Mouse (Mus musculus): ENCODE results near the gene Gpa33. TPM values are rescaled to one million over a fixed set of nuclear protein-coding genes. Genes with fewer than 3 reads are reported as not detected.
"Not testable (repeated sequence)": the region's sequence is repeated elsewhere in the genome, so short reads cannot be mapped to it uniquely, and the experiment has no call there.

The Gpa33 gene
- polyA plus RNA-seq, 1 experiment from 2014 or later = 34.3 TPM

- peak overlapping the region; percentile 63; the same call in 1 of the 2 replicates for H3K27ac ChIP-seq (replicated peaks)
- H3K36me3 ChIP-seq (ENCODE audit: control insufficient read depth, insufficient read depth, low read length) = no peaks in the 10 kb centered on the region
- 0 out of 2 replicates have a peak overlapping the region, but pooled peaks have one; percentile 17 for H3K4me2 ChIP-seq (replicated peaks; ENCODE audit: low read depth)
- DNase-seq (ENCODE audit: low spot score) = peak; percentile 52
- no peak overlapping the region for H3K9ac ChIP-seq (ENCODE audit: low read length)
- no peak for TF ChIP-seq EP300 (optimal IDR thresholded peaks at IDR 0.05)
- TF ChIP-seq CTCF (IDR thresholded peaks at IDR 0.05; ENCODE audit: low read depth) = no peak
- no peaks in the 10 kb centered on the region for H3K27me3 ChIP-seq (ENCODE audit: control insufficient read depth, insufficient read depth, low read length)
- peak; percentile 76 for ATAC-seq (ENCODE audit: low FRiP score, low TSS enrichment)
- no peak overlapping the region for H3K4me3 ChIP-seq (ENCODE audit: low read depth, low read length)
- 65% methylated on average over 13 of the region's 13 CpGs for WGBS
- H3K9me3 ChIP-seq (ENCODE audit: control insufficient read depth, low read length) = no peaks in the 10 kb centered on the region
- no peaks in the 10 kb centered on the region for H3K4me1 ChIP-seq (replicated peaks; ENCODE audit: control insufficient read depth, insufficient read depth)
These were observed 8.1 kb downstream of the Gpa33 start for GRCm38 (mm10) chr1:166138136-166138535.

GRCm38 (mm10) chr1:166139113-166139512 lies 9.1 kb downstream of the Gpa33 start:
- Histone ChIP-seq H3K4me1 (replicated peaks; ENCODE audit: control insufficient read depth, insufficient read depth) (no peaks in the 10 kb centered on the region), H3K4me3 (ENCODE audit: low read depth, low read length) (no peak overlapping the region), H3K4me2 (replicated peaks; ENCODE audit: low read depth) (no peak overlapping the region), H3K9me3 (ENCODE audit: control insufficient read depth, low read length) (no peaks in the 10 kb centered on the region), H3K36me3 (ENCODE audit: control insufficient read depth, insufficient read depth, low read length) (no peaks in the 10 kb centered on the region), H3K27me3 (ENCODE audit: control insufficient read depth, insufficient read depth, low read length) (no peaks in the 10 kb centered on the region), H3K9ac (ENCODE audit: low read length) (no peak overlapping the region), H3K27ac (replicated peaks) (no peak overlapping the region)
- no peak for TF ChIP-seq EP300 (optimal IDR thresholded peaks at IDR 0.05)
- TF ChIP-seq CTCF (IDR thresholded peaks at IDR 0.05; ENCODE audit: low read depth) = no peak
- WGBS = 85% methylated on average over 3 of the region's 3 CpGs
- ATAC-seq (ENCODE audit: low FRiP score, low TSS enrichment) (no peak), DNase-seq (ENCODE audit: low spot score) (no peak)

DNA sequence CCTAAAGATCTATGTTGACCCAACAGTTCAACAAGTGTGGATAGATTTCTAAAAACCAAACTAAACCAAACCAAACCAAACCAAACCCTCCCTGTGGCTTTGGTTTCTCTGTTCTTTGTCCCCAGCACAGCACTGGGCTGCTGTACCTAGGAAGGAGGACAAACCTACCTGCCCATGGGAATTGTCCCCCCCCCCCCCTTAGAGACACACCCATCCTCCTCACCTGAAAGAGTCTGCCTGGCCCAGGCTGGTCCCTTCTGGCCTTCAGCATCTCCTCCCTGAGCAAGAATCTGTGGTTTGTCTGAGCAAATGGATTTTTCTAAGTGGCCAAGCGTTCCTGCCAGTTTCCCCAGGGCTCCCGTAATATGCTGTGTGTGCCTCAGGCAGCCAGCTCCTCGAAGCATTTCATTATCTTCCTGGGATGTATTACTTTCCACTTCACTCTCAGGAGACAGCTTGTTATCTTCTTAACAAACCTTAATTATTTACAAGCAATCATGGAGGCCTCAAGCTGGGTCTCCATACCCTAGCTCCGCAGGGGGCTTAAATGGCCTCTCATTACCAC lies 9.7 kb downstream of the Gpa33 start:
- Histone ChIP-seq H3K27ac (replicated peaks) (no peak overlapping the region), H3K9me3 (ENCODE audit: control insufficient read depth, low read length) (no peaks in the 10 kb centered on the region), H3K36me3 (ENCODE audit: control insufficient read depth, insufficient read depth, low read length) (no peaks in the 10 kb centered on the region), H3K4me2 (replicated peaks; ENCODE audit: low read depth) (no peak overlapping the region), H3K4me1 (replicated peaks; ENCODE audit: control insufficient read depth, insufficient read depth) (no peaks in the 10 kb centered on the region), H3K27me3 (ENCODE audit: control insufficient read depth, insufficient read depth, low read length) (no peaks in the 10 kb centered on the region), H3K9ac (ENCODE audit: low read length) (no peak overlapping the region), H3K4me3 (ENCODE audit: low read depth, low read length) (no peak overlapping the region)
- TF ChIP-seq EP300 (optimal IDR thresholded peaks at IDR 0.05) = no peak
- no peak for TF ChIP-seq CTCF (IDR thresholded peaks at IDR 0.05; ENCODE audit: low read depth)
- DNase-seq (ENCODE audit: low spot score) = no peak
- no peak for ATAC-seq (ENCODE audit: low FRiP score, low TSS enrichment)
- WGBS = 72% methylated on average over 4 of the region's 4 CpGs

DNA sequence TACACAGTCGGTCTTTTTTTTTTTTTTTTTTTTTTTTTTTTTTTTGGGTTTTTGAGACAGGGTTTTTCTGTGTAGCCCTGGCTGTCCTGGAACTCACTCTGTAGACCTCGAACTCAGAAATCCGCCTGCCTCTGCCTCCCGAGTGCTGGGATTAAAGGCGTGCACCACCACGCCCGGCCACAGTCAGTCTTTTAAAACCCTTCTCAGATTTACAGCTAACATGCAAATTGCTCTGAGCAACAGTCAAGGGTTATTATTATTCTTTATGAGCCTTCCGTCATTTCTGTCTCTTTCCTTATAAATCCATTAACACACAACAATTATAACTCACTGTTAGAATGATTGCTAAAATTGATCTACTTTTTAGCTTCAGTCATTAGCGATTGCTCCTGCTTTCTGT lies 11.8 kb downstream of the Gpa33 start:
- H3K27me3 ChIP-seq (ENCODE audit: control insufficient read depth, insufficient read depth, low read length); H3K4me1 ChIP-seq (replicated peaks; ENCODE audit: control insufficient read depth, insufficient read depth); DNase-seq (ENCODE audit: low spot score); H3K27ac ChIP-seq (replicated peaks); H3K9me3 ChIP-seq (ENCODE audit: control insufficient read depth, low read length); H3K4me3 ChIP-seq (ENCODE audit: low read depth, low read length); H3K9ac ChIP-seq (ENCODE audit: low read length); H3K36me3 ChIP-seq (ENCODE audit: control insufficient read depth, insufficient read depth, low read length); H3K4me2 ChIP-seq (replicated peaks; ENCODE audit: low read depth); ATAC-seq (ENCODE audit: low FRiP score, low TSS enrichment): not testable (repeated sequence)
- WGBS = 89% methylated on average over 9 of the region's 9 CpGs

DNA sequence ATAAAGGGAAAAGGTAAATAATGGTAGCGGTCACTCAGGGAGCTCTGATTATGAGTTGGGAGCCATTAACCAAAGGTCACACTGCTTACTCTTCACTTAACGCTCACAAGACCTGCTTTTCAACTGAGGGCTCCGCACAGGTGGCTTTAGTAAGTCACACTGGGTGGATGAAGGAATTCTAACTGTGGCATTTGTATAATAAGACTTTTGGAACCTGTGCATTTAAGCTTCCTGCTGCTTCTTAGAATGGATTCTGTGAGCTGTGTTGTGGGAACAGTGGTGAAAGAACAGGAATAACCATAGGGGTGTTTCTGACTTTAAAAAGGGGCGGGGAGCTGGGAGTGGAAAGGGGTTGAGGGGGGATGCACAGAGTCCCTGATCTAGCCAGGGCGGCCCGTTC lies 12.3 kb downstream of the Gpa33 start:
- Histone ChIP-seq H3K4me2 (replicated peaks; ENCODE audit: low read depth) (no peak overlapping the region), H3K27me3 (ENCODE audit: control insufficient read depth, insufficient read depth, low read length) (no peaks in the 10 kb centered on the region), H3K36me3 (ENCODE audit: control insufficient read depth, insufficient read depth, low read length) (no peaks in the 10 kb centered on the region), H3K4me1 (replicated peaks; ENCODE audit: control insufficient read depth, insufficient read depth) (no peaks in the 10 kb centered on the region), H3K9ac (ENCODE audit: low read length) (no peak overlapping the region), H3K4me3 (ENCODE audit: low read depth, low read length) (no peak overlapping the region), H3K27ac (replicated peaks) (no peak overlapping the region), H3K9me3 (ENCODE audit: control insufficient read depth, low read length) (no peaks in the 10 kb centered on the region)
- ATAC-seq (ENCODE audit: low FRiP score, low TSS enrichment) (no peak), DNase-seq (ENCODE audit: low spot score) (no peak)
- WGBS = 69% methylated on average over 6 of the region's 6 CpGs
- TF ChIP-seq CTCF (IDR thresholded peaks at IDR 0.05; ENCODE audit: low read depth) (no peak), EP300 (optimal IDR thresholded peaks at IDR 0.05) (no peak)

DNA sequence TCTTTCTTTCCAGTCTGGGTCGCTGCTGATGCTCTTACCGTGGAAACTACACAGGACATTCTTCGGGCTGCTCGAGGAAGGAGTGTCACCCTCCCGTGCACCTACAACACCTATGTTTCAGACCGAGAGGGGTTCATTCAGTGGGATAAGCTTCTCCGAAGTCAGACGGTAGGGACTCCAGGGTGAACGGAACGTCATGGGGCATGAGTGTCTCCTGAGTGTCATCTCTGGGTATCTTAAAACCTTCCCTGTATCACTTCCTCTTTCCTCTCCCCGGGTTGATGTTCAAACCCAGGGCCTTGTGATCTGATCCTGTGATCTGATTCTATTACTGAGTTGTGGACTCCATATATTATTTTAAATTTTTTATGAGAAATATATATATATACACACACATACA lies 16.6 kb downstream of the Gpa33 start:
- H3K27me3 ChIP-seq (ENCODE audit: control insufficient read depth, insufficient read depth, low read length) = no peaks in the 10 kb centered on the region
- H3K9me3 ChIP-seq (ENCODE audit: control insufficient read depth, low read length) = no peaks in the 10 kb centered on the region
- no peaks in the 10 kb centered on the region for H3K4me1 ChIP-seq (replicated peaks; ENCODE audit: control insufficient read depth, insufficient read depth)
- H3K36me3 ChIP-seq (ENCODE audit: control insufficient read depth, insufficient read depth, low read length) = no peaks in the 10 kb centered on the region
- no peak overlapping the region for H3K27ac ChIP-seq (replicated peaks)
- WGBS = 81% methylated on average over 11 of the region's 11 CpGs
- DNase-seq (ENCODE audit: low spot score) (no peak), ATAC-seq (ENCODE audit: low FRiP score, low TSS enrichment) (no peak)
- H3K4me3 ChIP-seq (ENCODE audit: low read depth, low read length) = no peak overlapping the region
- TF ChIP-seq CTCF (IDR thresholded peaks at IDR 0.05; ENCODE audit: low read depth) = no peak
- no peak for TF ChIP-seq EP300 (optimal IDR thresholded peaks at IDR 0.05)
- no peak overlapping the region for H3K9ac ChIP-seq (ENCODE audit: low read length)
- H3K4me2 ChIP-seq (replicated peaks; ENCODE audit: low read depth) = no peak overlapping the region
